Mouse (Mus musculus) CH12.LX (cell line): ENCODE data around the gene 1700056E22Rik. TPM values are rescaled to one million over a fixed set of nuclear protein-coding genes. Genes with fewer than 3 reads are reported as not detected.

Source experiments
- DNase-seq: peaks from one replicate; pipeline ENCODE4 v3.0.0-alpha.2; 2013; ENCODE audit errors: extremely low read depth
- H3K27ac ChIP-seq: 2 replicates; pipeline ENCODE4 v1.5.1; 2012; ENCODE audit warnings: low read depth, mild to moderate bottlenecking, control low read depth, moderate library complexity; ENCODE audit not compliant: insufficient read depth
- H3K27me3 ChIP-seq: replicated peaks from 2 replicates; pipeline ENCODE3; 2012; ENCODE audit warnings: inconsistent platforms
- H3K36me3 ChIP-seq, 2 experiments: replicated peaks in 1 of 2; 2 replicates each; pipeline versions ENCODE3 to v1.6.1; 2012; ENCODE audit warnings: inconsistent platforms in 1 of 2, low read length in 1 of 2, mild to moderate bottlenecking in 1 of 2, mixed read lengths in 1 of 2, moderate library complexity in 1 of 2; ENCODE audit not compliant: control insufficient read depth in 1 of 2, insufficient read depth in 1 of 2
- H3K4me1 ChIP-seq, 2 experiments: 2 replicates each; pipeline ENCODE4 v1.6.1; 2012; ENCODE audit warnings: inconsistent platforms in 1 of 2, moderate library complexity in 1 of 2; ENCODE audit not compliant: insufficient read depth in 2 of 2, control insufficient read depth in 1 of 2
- H3K4me2 ChIP-seq: 2 replicates; pipeline ENCODE4 v1.6.1; 2012; ENCODE audit warnings: low read depth, mild to moderate bottlenecking, control low read depth; ENCODE audit not compliant: poor library complexity, insufficient read depth, severe bottlenecking
- H3K4me3 ChIP-seq, 3 experiments: fragments of 150-350 bp in 1 of 3; sonication (generic) in 1 of 3; replicated peaks in 1 of 3; 2 replicates each; pipeline versions ENCODE3 to v1.5.1; 2011 to 2012; ENCODE audit warnings: low read depth in 2 of 3, low read length in 2 of 3, mild to moderate bottlenecking in 2 of 3, moderate library complexity in 2 of 3, control low read depth in 1 of 3, improper control_type of control experiment in 1 of 3, inconsistent platforms in 1 of 3, mixed read lengths in 1 of 3; ENCODE audit not compliant: poor library complexity in 1 of 3
- H3K79me2 ChIP-seq: replicated peaks from 2 replicates; pipeline ENCODE4 v1.6.1; 2012; ENCODE audit warnings: mild to moderate bottlenecking, moderate library complexity; ENCODE audit not compliant: control insufficient read depth, poor library complexity, insufficient read depth, severe bottlenecking; ENCODE audit errors: extremely low read depth
- H3K9ac ChIP-seq: 2 replicates; pipeline ENCODE4 v1.6.1; 2012; ENCODE audit warnings: low read depth, mild to moderate bottlenecking, control low read depth, moderate library complexity; ENCODE audit not compliant: insufficient read depth
- H3K9me3 ChIP-seq: replicated peaks from 2 replicates; pipeline ENCODE3; 2012; ENCODE audit warnings: low read length, inconsistent platforms, mixed read lengths
- E2F4 ChIP-seq: IDR thresholded peaks from 2 replicates; pipeline ENCODE4 v1.6.1; 2011; ENCODE audit warnings: low read depth, low read length, improper control_type of control experiment; ENCODE audit not compliant: insufficient replicate concordance
- ELF1 ChIP-seq: IDR thresholded peaks from 2 replicates; pipeline ENCODE4 v1.6.1; 2014; ENCODE audit warnings: low read depth, mild to moderate bottlenecking, inconsistent platforms, low read length, improper control_type of control experiment
- MAFK ChIP-seq: IDR thresholded peaks from 2 replicates; pipeline ENCODE4 v1.6.1; 2011; ENCODE audit warnings: low read length, improper control_type of control experiment; ENCODE audit not compliant: insufficient replicate concordance
- MAX ChIP-seq: IDR thresholded peaks from 2 replicates; pipeline ENCODE4 v1.6.1; 2011; ENCODE audit warnings: low read length, improper control_type of control experiment
- MAZ ChIP-seq: IDR thresholded peaks from 2 replicates; pipeline ENCODE4 v1.6.1; 2012; ENCODE audit warnings: low read depth, mild to moderate bottlenecking, inconsistent platforms, low read length, improper control_type of control experiment, moderate library complexity
- MEF2A ChIP-seq: IDR thresholded peaks from 2 replicates; pipeline ENCODE4 v1.6.1; 2014; ENCODE audit warnings: low read depth, mild to moderate bottlenecking, inconsistent platforms, low read length, improper control_type of control experiment, borderline replicate concordance
- POLR2A ChIP-seq: IDR thresholded peaks from 2 replicates; pipeline ENCODE4 v1.6.1; 2011; ENCODE audit warnings: low read depth, mild to moderate bottlenecking, improper control_type of control experiment, low read length
- POLR2AphosphoS2 ChIP-seq: IDR thresholded peaks from 2 replicates; pipeline ENCODE4 v1.6.1; 2011; ENCODE audit warnings: low read depth, low read length, improper control_type of control experiment
- SIN3A ChIP-seq: IDR thresholded peaks from 2 replicates; pipeline ENCODE4 v1.6.1; 2012; ENCODE audit warnings: low read length, improper control_type of control experiment, inconsistent platforms
- SMC3 ChIP-seq: IDR thresholded peaks from 2 replicates; pipeline ENCODE4 v1.6.1; 2011; ENCODE audit warnings: low read depth, low read length, improper control_type of control experiment
- TCF12 ChIP-seq: IDR thresholded peaks from 2 replicates; pipeline ENCODE4 v1.6.1; 2014; ENCODE audit warnings: low read depth, mild to moderate bottlenecking, inconsistent platforms, low read length, improper control_type of control experiment
- USF1 ChIP-seq: IDR thresholded peaks from 2 replicates; pipeline ENCODE4 v1.6.1; 2014; ENCODE audit warnings: low read depth, mild to moderate bottlenecking, inconsistent platforms, low read length, improper control_type of control experiment
- dilution Hi-C: fragments of 300-500 bp; cut with MboI; formaldehyde crosslinking; loops from 2 replicates; pipeline ENCODE4 v1.14.3; 2020; ENCODE audit warnings: low sequenced_read_pairs; ENCODE audit not compliant: extremely low pct_unique_long_range_greater_than_20kb, extremely low pct_ligation_motif_present
- in situ Hi-C: fragments of 300-500 bp; cut with MboI; formaldehyde crosslinking; loops from 3 replicates; pipeline ENCODE4 v1.14.3; 2019; ENCODE audit warnings: low sequenced_read_pairs, low pct_ligation_motif_present, low pct_unique_long_range_greater_than_20kb, mixed read lengths
- polyA plus RNA-seq: library from polyadenylated mRNA; unstranded; fragments of >175 nt; gene quantifications from 2 replicates; pipeline ENCODE4 v1.2.1, GENCODE M21; 2012; ENCODE audit warnings: low read depth; ENCODE audit not compliant: insufficient read length
- total RNA-seq, 2 experiments: library from RNA; depleted of rRNA; stranded (reverse); fragments of 300-350 nt in 1 of 2; fragments of >200 nt in 1 of 2; gene quantifications; 2 replicates each; pipeline ENCODE4 v1.2.3; 2012 to 2014

Gene 1700056E22Rik
- total and polyA plus RNA-seq, 3 experiments, result 0.25 to 1.0 (median 0.26) TPM

DNA sequence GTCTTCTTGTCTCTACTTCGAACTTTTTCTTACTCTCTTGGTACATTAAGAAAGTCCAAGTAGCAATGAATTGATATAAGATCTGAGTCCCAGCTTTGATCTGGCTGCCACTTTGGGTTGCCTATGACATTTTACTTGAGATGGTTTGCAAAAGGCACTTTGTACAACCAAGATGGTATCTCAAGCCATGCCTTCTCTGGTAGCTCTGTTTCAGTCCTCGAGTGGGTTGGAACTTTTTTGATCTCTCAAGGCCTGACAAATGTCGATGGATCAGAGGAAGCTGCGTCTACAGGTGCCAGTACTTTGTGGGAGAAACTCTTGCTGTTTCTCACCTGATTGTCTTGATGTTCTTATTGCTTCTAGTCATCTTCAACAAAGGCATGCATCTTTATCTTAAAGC is 3.7 kb upstream of the 1700056E22Rik start:
- Histone ChIP-seq H3K4me1 (peaks cover 0 to 71% of the 10 kb centered on the region in 2 experiments; a peak in 2 of 4 replicates), H3K4me3 (no peak overlapping the region), H3K79me2 (no peaks in the 10 kb centered on the region), H3K9ac (no peak overlapping the region), H3K4me2 (no peak overlapping the region), H3K36me3 (peaks cover 0 to 44% of the 10 kb centered on the region in 2 experiments), H3K27ac (no peak overlapping the region), H3K27me3 (no peaks in the 10 kb centered on the region), H3K9me3 (no peaks in the 10 kb centered on the region)
- no peak for DNase-seq
- dilution Hi-C loops (no loop called here), in situ Hi-C loops (loop anchor here (25.0 kb wide), 2 partner anchors 199 to 376 kb away; no protein-coding TSS in a partner anchor)
- TF ChIP-seq E2F4 (no peak), ELF1 (no peak), SMC3 (no peak), MAFK (no peak), SIN3A (no peak), USF1 (no peak), POLR2A (no peak)

DNA sequence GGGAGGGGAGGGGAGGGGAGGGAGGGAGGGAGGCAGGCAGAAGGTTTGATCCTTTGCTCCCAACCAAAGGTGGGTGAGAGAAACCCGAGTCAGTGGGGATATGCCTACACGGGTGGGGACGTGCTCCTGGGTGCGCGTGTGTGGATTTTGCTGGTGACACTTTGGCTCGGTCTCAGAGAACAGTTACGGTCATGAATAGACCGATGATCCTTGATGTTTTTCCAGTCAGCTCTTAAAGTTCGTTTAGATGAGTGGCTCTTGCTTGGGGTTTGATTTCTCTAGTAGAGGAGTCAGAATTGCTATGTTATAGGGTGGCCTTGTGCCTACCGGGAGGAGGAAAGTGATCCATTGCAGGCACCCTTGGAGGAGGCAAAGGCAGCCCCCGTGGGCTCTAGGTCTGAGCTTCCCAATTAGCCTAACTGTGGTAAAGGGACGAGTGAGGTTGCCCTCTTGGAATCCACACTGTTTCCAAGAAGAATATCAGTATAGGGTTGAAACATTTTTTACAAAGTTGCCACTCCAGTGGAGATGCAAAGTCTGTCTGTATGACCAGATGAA is 1.3 kb upstream of the 1700056E22Rik start:
- H3K9me3 ChIP-seq, result no peaks in the 10 kb centered on the region
- dilution Hi-C loops, result no loop called here
- H3K27ac ChIP-seq, result no peak overlapping the region
- H3K36me3 ChIP-seq, result peaks cover 0 to 40% of the 10 kb centered on the region in 2 experiments
- H3K4me3 ChIP-seq, result peak overlapping the region in 2 of 3 experiments; percentile 59 to 64
- in situ Hi-C loops, result loop anchor here (25.0 kb wide), 2 partner anchors 202 to 373 kb away; no protein-coding TSS in a partner anchor
- no peaks in the 10 kb centered on the region for H3K79me2 ChIP-seq
- DNase-seq, result no peak
- peaks cover 0 to 55% of the 10 kb centered on the region in 2 experiments; a peak in 2 of 4 replicates for H3K4me1 ChIP-seq
- no peak overlapping the region for H3K4me2 ChIP-seq
- no peak overlapping the region for H3K9ac ChIP-seq
- no peaks in the 10 kb centered on the region for H3K27me3 ChIP-seq
- TF ChIP-seq TCF12 (no peak), MAX (no peak), MEF2A (no peak), MAZ (no peak), POLR2AphosphoS2 (no peak)

DNA sequence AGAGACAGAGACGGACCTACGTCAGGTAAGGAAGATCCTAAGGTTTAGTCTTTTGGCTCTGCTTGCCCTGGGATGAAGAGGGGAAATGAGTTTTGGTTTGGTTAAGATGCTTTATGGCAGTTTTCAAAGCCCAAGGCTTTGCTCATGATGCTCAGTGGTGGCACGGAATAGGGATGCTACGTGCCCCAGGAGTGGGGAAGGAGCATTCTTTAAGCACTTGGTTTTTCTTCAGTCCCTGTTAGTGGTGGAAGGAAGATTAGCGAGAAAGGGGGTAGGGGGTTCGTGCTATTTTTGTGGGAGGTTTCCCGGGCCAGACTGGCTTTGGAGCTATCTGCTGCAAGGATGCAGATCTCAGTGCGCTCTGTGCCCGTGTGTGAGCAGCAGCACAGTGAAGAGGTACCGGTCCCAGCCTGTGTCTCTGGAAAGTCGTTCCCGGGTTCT is 660 bp upstream of the 1700056E22Rik start:
- peaks cover 0 to 35% of the 10 kb centered on the region in 2 experiments for H3K36me3 ChIP-seq
- H3K9ac ChIP-seq, result peak overlapping the region; percentile 34
- H3K4me2 ChIP-seq, result peak overlapping the region; percentile 84
- no peaks in the 10 kb centered on the region for H3K9me3 ChIP-seq
- dilution Hi-C loops, result no loop called here
- in situ Hi-C loops, result loop anchor here (25.0 kb wide), 2 partner anchors 203 to 372 kb away; no protein-coding TSS in a partner anchor
- TF ChIP-seq MAZ, result no peak
- TF ChIP-seq SIN3A, result peak; percentile 21; the same call in 1 of the 2 replicates
- peaks cover 0 to 48% of the 10 kb centered on the region in 2 experiments; a peak in 2 of 4 replicates for H3K4me1 ChIP-seq
- H3K79me2 ChIP-seq, result no peaks in the 10 kb centered on the region
- H3K27me3 ChIP-seq, result no peaks in the 10 kb centered on the region
- H3K4me3 ChIP-seq, result peak overlapping the region; percentile 64 to 89 (median 64)
- no peak for DNase-seq
- H3K27ac ChIP-seq, result no peak overlapping the region
